Mouse (Mus musculus): ENCODE measurements around the gene Oaz3. TPM values are rescaled to one million over a fixed set of nuclear protein-coding genes. Genes with fewer than 3 reads are reported as not detected.

The Oaz3 gene
- not detected for total RNA-seq (2022)

DNA sequence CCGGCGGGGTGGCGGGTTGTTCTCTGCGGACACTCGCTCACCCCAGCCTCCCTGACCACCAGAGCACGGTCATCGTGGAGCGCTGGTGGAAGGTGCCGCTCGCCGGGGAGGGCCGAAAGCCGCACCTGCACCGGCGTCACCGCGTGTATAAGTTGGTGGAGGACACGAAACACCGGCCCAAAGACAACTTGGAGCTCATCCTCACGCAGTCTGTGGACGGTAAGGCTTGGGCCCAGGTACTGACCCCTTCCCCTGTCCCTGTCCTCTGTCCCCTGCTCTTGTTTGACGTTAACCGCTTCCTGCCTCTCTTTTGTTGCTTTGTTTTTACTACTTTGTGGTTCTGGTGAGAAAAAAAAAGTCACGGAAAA is at the start of gene Oaz3:
TSS of gene Oaz3 (minus strand) at position 319 of the 368 bp plus-strand sequence.
- no peak for DNase-seq

DNA sequence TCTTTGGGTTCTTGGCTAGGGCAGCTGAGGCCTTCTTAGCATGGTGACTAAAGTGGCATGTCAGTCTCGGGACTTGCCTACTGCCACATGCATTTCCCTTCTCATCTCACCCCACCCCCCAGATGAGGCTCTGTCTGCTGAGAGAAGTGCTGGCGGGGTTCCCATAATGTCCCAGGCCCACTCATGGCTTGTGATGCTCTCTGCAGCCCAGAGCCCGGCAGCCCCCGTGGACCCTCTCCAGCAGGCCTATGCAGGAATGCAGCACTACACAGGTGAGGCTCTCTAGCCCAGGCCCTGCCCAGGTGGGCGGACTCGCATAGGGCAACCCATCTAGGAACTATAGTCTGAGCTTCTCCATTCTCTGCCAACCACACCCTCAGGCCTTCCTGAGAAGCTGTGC is 43.9 kb upstream of the Oaz3 start:
- DNase-seq, result no peak

DNA sequence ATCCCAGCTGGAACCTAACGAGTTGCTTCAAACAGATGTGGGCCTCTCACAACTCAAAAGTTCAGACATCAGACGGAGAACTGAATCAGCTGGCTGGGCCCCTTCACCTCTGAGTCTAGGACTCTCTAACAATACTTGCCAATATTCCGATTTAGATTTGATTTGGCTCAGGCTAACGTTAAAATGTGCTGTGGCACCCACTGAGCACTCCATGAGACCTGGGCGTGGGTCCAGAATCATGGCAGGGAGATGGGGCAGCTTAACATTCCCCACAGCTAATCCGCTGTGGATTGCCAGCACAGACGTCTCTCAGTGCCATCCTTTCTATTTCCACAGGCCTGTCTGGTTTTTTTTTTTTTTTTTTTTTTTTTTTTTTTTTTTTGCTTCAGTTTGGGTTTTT is 42.2 kb upstream of the Oaz3 start:
- no peak for DNase-seq

DNA sequence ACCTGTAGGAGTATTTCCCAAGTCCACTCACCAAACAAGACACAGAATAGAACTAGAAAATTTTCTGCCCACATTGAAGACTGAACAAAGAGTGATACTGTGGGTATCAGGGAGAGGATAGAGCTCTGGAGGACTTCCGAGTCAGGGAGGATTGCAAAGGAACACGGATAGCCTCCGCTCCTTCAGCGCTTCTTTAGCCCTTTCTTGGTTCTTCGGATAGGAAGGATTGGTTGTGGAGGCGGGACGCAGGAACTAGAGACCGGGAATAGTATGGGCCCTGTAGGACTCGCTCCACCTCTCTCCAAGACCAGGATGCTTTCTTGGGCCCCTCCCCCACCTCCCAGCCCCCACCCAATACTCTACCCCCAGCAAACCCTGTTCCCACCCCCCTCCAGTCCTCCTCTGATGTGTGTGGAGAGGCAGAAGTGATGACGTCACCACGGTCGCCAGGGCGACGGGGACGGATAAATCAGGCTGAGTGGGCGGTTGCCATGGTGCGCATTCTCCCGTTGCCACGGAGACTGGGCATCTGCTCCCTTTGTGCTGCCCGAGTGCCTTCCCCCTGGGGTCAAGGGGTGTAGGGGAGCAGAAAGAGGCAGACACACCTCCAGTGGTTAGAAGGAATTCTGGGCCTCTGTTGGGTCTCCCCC is 40.2 kb upstream of the Oaz3 start:
- peak; percentile 49 for DNase-seq

DNA sequence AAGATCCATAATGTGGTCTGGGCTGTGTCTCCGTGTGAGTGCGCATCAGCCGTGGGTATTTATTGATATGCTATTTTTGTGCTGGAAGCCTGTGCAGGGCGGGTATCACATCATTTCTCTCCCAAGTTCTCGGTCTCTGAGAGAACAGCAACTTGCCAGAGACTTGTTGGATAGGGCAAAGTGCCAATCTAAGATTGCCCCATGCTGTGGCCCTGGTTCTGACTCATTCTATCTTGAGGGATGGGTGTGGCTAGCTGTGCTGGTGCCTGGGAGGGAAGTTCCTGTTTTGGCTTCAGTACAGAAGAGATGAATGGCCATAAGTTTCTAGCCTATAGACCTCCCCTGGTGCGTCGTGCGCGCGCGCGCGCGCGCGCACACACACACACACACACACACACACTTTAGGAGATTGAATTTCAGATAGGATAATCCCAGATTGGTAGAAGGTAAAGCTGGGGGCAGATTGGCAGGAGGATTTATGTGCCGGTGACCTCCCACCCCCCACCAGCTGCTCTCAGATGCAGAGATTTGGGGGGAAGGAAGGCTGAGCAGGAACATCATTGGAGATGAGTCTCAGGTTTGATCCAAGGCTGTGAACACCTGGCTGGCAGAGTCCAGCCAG is 39.2 kb upstream of the Oaz3 start:
- DNase-seq, result peak; percentile 47

DNA sequence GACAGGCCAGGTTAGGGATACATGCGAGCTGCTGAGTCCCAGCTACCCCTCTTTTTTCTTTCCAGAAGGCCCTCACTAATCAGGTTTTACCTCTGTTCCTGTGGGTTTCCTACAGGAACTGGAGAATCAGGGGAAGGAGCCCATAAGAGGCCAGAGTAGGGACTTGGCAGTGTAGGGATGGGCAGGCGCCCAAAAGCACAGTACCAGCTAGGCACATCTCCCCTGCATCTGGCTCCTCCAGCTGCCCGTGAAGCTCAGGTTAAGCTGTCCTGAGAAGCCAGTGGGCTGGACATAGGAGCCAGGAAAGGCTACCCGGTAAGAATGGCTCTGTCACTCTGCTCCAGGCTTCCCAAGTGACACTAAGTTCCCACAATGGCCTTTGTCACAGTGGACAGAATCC is 37.7 kb upstream of the Oaz3 start:
- DNase-seq, result no peak

DNA sequence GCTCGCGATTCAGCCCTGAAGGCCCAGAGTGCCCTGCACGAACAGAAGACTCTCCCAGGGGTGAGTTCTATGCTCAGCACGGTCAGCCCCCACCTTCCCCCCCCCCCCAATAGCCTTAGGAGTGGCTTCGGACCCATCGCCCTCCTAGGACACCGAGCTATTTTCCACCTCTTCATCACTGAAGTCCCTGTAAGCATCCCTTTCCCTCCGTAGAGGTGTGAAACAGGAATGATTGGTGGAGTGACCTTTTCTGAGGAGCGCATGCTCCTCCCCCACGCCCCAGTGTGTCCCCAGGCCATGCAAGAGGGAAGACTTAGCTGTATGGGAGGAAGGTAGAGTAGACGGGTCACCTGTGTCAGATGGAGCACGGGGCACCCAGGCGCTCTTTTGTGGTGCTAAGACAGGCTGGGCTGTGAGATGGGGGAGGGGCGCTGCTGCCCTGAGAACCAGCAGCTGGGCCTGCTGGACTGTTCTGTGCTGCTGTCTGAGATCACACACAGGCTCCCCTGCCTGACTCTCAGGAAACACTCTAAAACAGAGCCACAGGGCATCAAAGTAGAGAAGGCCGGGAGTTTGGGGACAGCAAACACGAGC is 36.7 kb upstream of the Oaz3 start, which contains the start of gene Riiad1:
TSS of gene Riiad1 (minus strand) at position 51 of the 594 bp plus-strand sequence.
- DNase-seq, result no peak

DNA sequence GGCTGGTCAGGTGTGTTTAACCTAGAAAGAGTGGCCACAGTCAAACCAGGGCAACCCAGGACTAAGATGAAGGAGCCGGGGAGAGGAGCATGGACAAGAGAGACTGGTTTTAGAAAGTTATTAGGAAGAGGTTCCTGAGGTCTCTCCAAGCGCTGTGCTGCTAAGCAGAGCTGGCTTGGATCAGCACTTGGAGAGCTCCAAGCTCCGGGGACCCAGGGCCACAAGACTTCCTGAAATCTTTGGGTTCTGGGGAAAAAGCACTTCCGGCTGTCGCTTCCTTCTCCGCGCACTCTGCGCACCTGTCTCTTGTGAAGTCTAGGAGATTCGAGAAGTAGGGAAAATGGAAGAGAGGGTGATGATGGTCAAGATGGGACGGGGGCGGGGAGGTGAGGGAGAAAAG is 35.8 kb upstream of the Oaz3 start:
- DNase-seq, result no peak

DNA sequence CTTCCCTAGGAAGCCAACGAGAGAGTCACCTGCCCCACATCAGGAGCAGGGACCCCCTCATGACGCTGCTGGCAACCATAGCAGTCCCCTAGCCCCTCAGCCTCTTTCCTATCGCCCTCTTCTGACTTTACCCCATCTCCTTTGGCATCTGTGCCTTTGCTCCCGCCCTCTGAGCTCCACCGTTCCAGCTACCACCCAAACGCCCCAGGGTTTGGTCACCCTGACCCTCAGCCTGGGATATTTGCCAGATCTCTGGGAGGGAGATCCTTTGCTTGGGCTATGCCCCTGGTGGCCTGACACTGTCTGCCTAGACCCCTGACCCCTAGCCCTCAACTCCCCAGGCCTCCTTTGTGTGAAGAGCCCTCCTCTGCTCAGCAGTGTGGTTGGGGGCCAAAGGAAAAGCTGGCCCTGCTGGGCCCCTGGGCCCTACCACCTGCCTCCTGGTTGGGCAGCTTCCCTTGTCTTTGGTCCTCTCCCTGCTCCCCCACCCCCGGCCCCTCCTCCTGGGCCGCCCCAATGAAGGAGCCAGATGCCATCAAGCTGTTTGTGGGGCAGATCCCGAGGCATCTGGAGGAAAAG is 35.0 kb upstream of the Oaz3 start:
- DNase-seq, result no peak

DNA sequence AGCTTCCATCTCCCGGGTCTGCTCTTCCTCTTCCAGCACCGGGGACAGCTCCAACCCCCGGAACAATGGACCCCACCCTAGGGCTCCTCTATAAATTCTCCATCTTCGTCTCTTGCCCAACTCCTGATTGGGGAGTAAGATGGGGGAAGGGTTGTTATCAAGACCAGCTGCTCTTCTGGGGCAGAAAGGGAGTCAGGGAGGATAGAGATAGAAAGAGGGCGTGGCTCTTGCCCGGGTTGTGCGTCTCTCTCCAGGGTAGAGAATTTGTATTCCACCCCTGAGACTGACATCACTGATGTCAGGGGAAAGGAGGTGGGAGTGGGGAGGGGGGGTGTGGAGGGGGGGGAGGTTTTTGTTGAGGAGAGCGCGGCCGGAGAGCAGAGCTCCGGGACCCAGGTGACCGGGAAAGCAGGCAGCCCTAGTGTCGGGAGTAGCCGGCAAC is 34.3 kb upstream of the Oaz3 start, which contains the start of gene Celf3:
TSS of gene Celf3 (plus strand) at position 315 of the 442 bp plus-strand sequence.
- no peak for DNase-seq

DNA sequence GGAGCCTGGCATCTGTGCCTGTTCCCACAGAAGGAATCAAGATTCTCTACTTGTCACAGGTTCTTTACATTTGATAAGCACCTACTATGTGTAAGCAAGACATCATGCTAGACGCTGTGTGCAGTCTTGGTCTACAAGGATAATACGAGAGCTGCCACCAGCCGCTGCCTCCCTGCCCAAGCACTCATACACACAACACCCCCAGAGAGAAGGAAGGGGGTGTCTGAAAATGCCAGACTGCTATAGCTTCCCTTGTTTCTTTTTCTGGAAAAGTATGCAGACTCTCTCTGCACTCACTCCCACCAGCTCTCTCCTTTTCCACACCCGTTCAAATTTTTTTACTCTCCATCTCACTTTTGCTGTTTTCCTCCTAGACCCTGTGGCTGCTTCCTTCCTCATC is 33.7 kb upstream of the Oaz3 start:
- DNase-seq, result no peak

DNA sequence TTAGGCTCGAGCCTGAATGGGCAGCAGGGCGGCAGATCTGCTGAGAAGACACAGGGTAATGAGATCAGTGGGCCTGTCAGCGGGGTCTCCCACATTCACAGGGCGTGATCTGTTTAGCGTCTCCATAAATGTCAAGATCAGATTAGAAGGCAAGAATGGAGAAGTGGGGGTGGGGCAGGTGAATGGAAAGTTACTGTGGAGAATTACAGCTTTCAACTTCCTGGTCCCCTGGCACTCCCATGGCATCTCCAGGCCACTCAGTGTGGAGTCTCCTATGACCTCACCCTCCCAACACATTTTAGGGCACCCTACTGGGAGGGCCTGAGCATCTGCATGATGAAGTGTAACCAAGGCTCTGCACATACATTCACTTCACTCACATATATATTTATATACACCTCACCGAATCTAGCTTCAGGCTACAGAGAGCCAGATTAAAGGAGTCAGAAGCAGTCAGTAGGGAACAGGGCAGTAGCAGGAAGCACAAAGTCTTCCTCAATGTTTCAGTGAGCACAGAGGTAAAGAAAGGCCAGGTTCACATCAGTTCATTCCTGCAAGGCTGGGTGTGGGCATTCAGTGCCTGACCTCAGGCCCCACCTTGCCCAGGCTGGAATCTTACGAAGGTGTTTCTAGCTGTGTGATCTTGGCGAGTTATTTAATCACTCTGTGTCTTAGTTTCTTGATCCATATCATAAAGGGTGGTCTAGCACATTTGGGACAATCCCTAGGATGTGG is 32.8 kb upstream of the Oaz3 start:
- DNase-seq, result no peak

DNA sequence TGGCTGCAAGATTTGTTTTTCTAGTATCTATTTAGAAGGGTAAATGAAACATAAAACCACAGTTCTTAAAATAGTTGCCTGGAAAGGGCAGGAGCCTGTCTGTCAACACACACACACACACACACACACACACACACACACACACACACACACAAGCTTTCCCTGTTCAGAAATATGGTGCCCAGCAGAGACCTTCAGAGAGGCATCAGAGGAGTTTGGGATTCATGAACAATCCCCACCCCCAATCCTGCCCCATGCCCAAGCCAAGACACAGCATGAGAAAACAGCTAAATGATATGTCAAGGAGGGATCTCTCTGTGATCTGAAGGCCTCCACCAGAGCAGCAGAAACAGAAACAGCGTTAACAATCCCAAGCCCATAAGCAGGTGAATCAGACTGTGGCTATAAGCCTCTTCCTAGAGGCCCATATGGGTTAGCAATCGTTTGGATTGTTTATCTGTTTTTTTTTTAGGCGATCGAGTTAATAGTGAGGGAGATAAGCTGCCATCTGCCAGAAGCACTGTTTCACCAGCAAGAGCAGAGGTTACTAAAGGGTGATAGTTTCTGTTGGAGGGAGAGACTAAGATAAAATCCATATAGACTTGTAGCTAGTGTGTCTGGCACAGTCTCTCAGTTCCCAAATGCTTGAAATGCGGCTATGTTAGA is 30.0 kb upstream of the Oaz3 start:
- DNase-seq, result no peak

DNA sequence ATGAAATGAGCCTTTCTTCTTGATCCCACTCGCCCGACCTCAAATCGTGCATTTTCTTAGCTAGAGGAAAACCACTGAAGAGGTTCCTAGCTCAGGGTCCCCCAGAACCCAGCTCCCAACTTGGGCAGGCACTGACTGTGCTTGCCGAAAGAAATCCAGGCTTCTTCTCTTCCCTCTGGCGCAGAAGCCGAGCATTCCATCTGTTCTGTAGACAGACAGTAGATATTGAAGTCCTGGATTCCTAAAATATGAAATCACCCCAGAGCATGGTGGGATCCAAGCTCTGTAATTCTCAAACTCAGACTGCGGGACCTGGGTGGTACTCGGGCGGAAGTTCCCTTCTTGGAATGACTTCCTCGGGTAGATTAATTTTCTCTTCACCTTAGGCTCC is 29.4 kb upstream of the Oaz3 start:
- no peak for DNase-seq

DNA sequence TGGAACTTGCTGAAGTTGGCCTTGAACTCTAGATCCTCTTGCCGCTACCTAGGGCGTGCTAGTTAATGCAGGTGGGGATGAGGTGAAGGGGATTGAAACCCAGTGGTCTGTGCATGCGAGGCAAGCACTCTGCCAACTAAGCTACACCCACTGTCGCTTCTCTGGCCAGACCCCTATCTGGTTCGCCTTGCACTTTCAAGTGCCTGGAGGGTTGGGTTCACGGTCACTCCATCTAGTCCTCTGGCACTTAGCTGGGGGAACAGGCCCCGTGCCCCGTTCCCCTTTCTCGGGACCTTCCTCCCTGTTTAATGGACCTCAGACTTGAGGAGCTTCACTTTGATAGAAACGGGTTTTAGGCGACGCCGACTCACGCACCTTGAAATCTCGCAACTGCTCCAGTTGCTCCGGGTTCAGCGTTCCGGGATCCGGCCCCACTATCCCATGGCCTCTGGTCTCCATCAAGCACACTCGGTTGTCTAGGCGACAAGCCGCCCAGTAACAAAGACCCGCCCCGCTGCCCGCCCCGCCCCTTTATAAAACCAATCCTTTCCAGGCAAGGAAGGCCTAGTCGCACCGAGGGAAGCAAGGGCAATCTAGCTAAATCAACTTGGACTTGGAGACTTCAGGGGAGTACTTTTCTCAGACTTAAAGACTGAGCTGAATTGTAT is 28.9 kb upstream of the Oaz3 start:
- DNase-seq, result no peak

DNA sequence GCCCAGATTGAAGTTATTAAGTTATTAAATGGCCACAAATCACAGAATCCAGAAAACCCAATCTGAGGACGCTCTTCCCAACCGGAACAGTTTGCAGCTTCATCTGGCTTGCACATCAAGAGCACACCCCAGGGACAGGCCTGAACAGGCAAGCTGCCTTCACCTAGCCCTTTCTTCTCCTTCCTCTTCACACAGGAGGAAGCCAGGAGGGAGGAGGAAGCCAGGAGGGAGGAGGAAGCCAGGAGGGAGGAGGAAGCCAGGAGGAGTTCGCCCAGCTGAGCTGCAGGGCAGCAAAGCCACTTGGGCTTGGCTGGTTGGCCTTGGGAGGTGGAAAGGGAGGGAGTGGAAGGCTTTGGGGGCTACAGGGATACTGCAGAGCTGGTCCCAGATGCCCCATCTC is 25.2 kb upstream of the Oaz3 start:
- DNase-seq, result no peak

DNA sequence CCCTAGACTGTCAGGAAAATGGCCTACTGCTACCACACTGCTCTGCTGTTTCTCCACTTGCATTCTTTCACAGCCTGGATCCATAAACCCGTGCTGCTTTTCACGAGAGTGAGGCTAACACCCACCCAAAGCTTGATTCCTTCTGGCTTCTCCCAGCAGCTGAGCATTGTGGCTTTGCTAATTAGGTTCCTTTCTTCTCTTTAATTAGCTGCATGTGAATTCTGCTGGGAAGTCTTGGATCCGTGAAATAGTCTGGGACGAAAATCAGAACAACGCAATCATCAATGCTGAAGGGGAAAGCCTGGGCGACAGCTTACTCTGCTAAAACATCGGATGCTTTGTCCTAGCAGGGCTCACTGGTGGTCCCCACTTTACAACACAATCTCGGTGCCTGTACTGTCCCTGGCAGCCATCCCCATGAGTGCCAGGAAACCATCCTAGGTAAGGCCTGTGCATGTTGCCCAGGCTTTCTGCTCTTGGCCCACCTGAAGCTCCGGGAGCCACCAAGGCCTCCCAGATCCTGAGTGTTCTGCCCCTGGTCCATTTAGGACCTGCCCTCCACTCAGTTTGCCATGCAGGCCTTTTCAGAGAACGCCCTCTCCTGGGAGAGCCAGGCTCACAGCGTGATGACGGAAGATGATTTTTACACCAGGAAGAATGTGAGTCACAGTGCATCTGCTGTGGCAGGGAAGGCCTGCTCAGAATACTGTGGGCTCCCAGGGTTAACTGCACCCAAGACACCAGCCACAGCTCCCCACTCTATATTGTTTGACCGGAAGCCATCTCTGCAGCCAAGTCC is 22.1 kb upstream of the Oaz3 start:
- no peak for DNase-seq

DNA sequence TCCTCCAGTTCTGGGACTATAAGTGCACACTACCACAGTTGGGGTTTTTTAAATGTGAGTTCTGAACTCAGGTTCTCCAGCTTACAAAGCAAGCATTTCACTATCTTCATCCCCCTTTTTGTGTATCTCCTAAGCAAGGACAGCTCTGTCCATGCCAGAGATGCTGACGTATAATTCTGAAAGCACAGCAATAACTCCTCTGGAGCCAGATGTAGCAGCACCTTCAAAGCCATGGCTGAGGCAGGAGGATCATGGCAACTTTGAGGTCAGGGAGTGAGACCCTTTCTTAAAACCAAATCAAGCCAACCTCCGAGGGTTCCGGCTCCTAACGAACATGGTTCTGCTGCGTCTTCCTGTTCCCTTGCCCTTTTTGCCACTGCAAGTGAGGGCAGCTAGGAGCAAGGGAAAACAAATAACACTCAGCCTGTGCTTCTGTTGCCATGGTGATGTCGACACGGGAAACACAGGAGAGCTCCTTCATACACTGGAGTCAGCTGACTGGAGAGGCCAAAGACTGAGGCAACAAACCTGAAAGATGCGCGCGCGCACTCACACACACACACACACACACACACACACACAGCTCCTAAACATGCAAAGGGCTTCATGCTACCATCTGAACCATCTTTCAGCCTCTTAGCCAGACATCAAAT is 20.3 kb upstream of the Oaz3 start:
- DNase-seq, result no peak

DNA sequence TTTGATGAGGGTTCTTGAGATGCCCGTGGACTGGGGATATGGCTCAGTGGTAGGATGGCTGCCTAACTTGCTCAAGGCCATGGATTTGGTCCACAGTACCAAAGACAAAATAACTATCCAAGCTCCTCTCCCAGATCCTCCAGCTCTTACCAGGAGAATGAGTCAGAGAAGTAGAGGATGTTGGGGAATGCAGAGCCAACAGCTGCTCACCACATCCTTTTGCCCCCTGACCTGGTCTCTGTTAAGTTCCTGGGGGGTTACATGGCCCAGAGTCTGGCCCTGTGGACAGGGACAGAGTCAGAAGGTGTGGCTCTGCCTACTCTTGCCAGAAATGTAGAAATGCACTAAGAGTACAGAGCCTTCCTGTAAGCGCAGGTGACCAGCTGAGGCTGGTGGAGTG is 16.1 kb upstream of the Oaz3 start:
- DNase-seq, result no peak

DNA sequence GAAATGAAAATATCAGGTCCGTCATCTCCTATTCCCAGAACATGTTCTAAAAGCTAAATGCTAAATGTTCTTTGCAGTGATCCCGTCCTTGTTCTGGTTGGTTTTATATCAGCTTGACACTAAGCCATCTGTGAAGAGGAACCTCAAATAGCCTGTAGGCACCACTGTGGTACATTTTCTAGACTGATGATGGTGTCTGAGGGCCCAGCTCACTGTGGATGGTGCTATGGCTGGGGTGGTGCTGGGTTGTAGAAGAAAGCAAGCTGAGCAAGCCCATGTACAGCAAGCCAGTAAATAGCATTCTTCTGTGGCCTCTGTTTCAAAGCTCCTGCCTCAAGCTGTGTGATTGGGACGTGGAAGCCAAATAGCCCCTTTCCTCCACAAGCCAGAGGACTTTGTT is 13.3 kb upstream of the Oaz3 start:
- DNase-seq, result no peak
